Mouse (Mus musculus): ENCODE results near the gene Reg2.

DNA sequence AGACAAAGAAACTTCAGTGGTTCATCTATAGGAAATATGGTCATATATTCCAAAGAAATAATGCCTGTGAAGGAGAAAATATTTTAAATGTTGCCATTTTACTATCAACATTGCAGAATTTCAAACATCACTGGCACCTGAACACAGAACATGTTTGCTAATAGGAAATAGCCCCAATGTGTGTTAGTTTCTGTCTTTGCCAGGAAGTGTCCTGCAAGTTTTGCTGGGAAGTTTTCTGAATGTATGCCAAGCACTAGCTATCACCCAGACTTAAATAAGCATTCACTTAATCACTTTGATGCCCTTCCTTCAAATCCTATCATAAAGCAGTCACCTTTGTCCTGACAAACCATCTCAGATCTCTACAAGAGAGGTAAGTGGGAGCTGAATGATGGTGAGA lies 15.0 kb upstream of the Reg2 start, which contains the start of gene Reg3a:
- TF ChIP-seq CTCF (IDR thresholded peaks at IDR 0.05; ENCODE audit: low read depth) (no peak), EP300 (IDR thresholded peaks at IDR 0.05; ENCODE audit: low read depth) (no peak)
